Mouse (Mus musculus): ENCODE results near the gene Lhfpl5. TPM values are rescaled to one million over a fixed set of nuclear protein-coding genes. Genes with fewer than 3 reads are reported as not detected.

Gene Lhfpl5
- polyA plus RNA-seq, 1 experiment from 2014 or later = 0.22 TPM

- no peak overlapping the region for H3K4me2 ChIP-seq (ENCODE audit: low read depth, low read length)
- no peaks in the 10 kb centered on the region for H3K36me3 ChIP-seq (ENCODE audit: control insufficient read depth, insufficient read depth)
- H3K4me3 ChIP-seq (ENCODE audit: low read depth, low read length) = no peak overlapping the region
- no peaks in the 10 kb centered on the region for H3K9me3 ChIP-seq (replicated peaks; ENCODE audit: control insufficient read depth, low read length)
- WGBS (ENCODE audit: insufficient replicate concordance) = 58% methylated on average over 2 of the region's 2 CpGs
- no peaks in the 10 kb centered on the region for H3K27me3 ChIP-seq (ENCODE audit: control insufficient read depth, insufficient read depth, low read depth, low read length)
- ATAC-seq (ENCODE audit: low read depth) = no peak
- peaks cover 4% of the 10 kb centered on the region for H3K4me1 ChIP-seq (ENCODE audit: control insufficient read depth, low read depth, low read length)
- no peak overlapping the region for H3K27ac ChIP-seq (ENCODE audit: low read length)
- no peak overlapping the region for H3K9ac ChIP-seq (ENCODE audit: low read depth, low read length)
Measured at GRCm38 (mm10) chr17:28626937-28627336, 51.5 kb downstream of the Lhfpl5 start.

- no peak overlapping the region for H3K4me2 ChIP-seq (ENCODE audit: low read depth, low read length)
- no peak for ATAC-seq (ENCODE audit: low read depth)
- H3K9me3 ChIP-seq (replicated peaks; ENCODE audit: control insufficient read depth, low read length) = no peaks in the 10 kb centered on the region
- no peaks in the 10 kb centered on the region for H3K4me1 ChIP-seq (ENCODE audit: control insufficient read depth, low read depth, low read length)
- H3K36me3 ChIP-seq (ENCODE audit: control insufficient read depth, insufficient read depth) = no peaks in the 10 kb centered on the region
- H3K27ac ChIP-seq (ENCODE audit: low read length) = no peak overlapping the region
- no peaks in the 10 kb centered on the region for H3K27me3 ChIP-seq (ENCODE audit: control insufficient read depth, insufficient read depth, low read depth, low read length)
- H3K4me3 ChIP-seq (ENCODE audit: low read depth, low read length) = no peak overlapping the region
- 46% methylated on average over 10 of the region's 10 CpGs for WGBS (ENCODE audit: insufficient replicate concordance)
- no peak overlapping the region for H3K9ac ChIP-seq (ENCODE audit: low read depth, low read length)
Measured at GRCm38 (mm10) chr17:28628248-28629124, 53.0 kb downstream of the Lhfpl5 start.

GRCm38 (mm10) chr17:28629125-28629524 is 53.7 kb downstream of the Lhfpl5 start:
- H3K9me3 ChIP-seq (replicated peaks; ENCODE audit: control insufficient read depth, low read length) = no peaks in the 10 kb centered on the region
- WGBS (ENCODE audit: insufficient replicate concordance) = 58% methylated on average over 3 of the region's 3 CpGs
- no peak overlapping the region for H3K9ac ChIP-seq (ENCODE audit: low read depth, low read length)
- H3K27ac ChIP-seq (ENCODE audit: low read length) = no peak overlapping the region
- H3K4me2 ChIP-seq (ENCODE audit: low read depth, low read length) = no peak overlapping the region
- no peak overlapping the region for H3K4me3 ChIP-seq (ENCODE audit: low read depth, low read length)
- ATAC-seq (ENCODE audit: low read depth) = no peak
- no peaks in the 10 kb centered on the region for H3K36me3 ChIP-seq (ENCODE audit: control insufficient read depth, insufficient read depth)
- no peaks in the 10 kb centered on the region for H3K4me1 ChIP-seq (ENCODE audit: control insufficient read depth, low read depth, low read length)
- no peaks in the 10 kb centered on the region for H3K27me3 ChIP-seq (ENCODE audit: control insufficient read depth, insufficient read depth, low read depth, low read length)

Small RNA genes within 50 kb of the gene (microRNA-seq; reads per million reads assigned to microRNA genes)
- gene Gm25195 = not detected
- gene Mir6969 = not detected

Other genes starting within 250 kb of the Lhfpl5 start
- 280 and 310 TPM in 2 replicates for gene Rpl10a, start 247.2 kb upstream of the Lhfpl5 start, polyA plus RNA-seq (2015; fragmentation: Nextera tagmentation; extraction: Ambion mirVana)
- 0.50 and 0.52 TPM in 2 replicates for gene Tead3, start 224.8 kb upstream of the Lhfpl5 start, polyA plus RNA-seq (2015; fragmentation: Nextera tagmentation; extraction: Ambion mirVana)
- 0.46 TPM in 1 of 2 replicates, not detected in the other for gene Tulp1, start 210.4 kb upstream of the Lhfpl5 start, polyA plus RNA-seq (2015; fragmentation: Nextera tagmentation; extraction: Ambion mirVana)
- gene Fkbp5, start 58.1 kb upstream of the Lhfpl5 start, polyA plus RNA-seq (2015; fragmentation: Nextera tagmentation; extraction: Ambion mirVana) = 18.9 and 21.5 TPM in 2 replicates
- not detected in 2 replicates for gene Armc12, start 44.8 kb upstream of the Lhfpl5 start, polyA plus RNA-seq (2015; fragmentation: Nextera tagmentation; extraction: Ambion mirVana)
- gene Clpsl2, start 26.2 kb upstream of the Lhfpl5 start, polyA plus RNA-seq (2015; fragmentation: Nextera tagmentation; extraction: Ambion mirVana) = not detected in 2 replicates
- 8.5 and 51.3 TPM in 2 replicates for gene Clps, start 14.9 kb upstream of the Lhfpl5 start, polyA plus RNA-seq (2015; fragmentation: Nextera tagmentation; extraction: Ambion mirVana)
- gene Srpk1, start 47.1 kb downstream of the Lhfpl5 start, polyA plus RNA-seq (2015; fragmentation: Nextera tagmentation; extraction: Ambion mirVana) = 21.8 and 24.4 TPM in 2 replicates
- gene Slc26a8, start 114.6 kb downstream of the Lhfpl5 start, polyA plus RNA-seq (2015; fragmentation: Nextera tagmentation; extraction: Ambion mirVana) = 0.07 and 0.29 TPM in 2 replicates
- gene Mapk14, start 115.7 kb downstream of the Lhfpl5 start, polyA plus RNA-seq (2015; fragmentation: Nextera tagmentation; extraction: Ambion mirVana) = 22.1 and 25.9 TPM in 2 replicates
- gene AC170998.1, start 150.4 kb downstream of the Lhfpl5 start, polyA plus RNA-seq (2015; fragmentation: Nextera tagmentation; extraction: Ambion mirVana) = 1.5 TPM in 2 replicates
- gene Mapk13, start 193.7 kb downstream of the Lhfpl5 start, polyA plus RNA-seq (2015; fragmentation: Nextera tagmentation; extraction: Ambion mirVana) = 7.9 and 10.5 TPM in 2 replicates
- 66.7 and 67.1 TPM in 2 replicates for gene Brpf3, start 225.4 kb downstream of the Lhfpl5 start, polyA plus RNA-seq (2015; fragmentation: Nextera tagmentation; extraction: Ambion mirVana)

Measured in liver, embryonic 16.5 days (tissue).